Mouse (Mus musculus): Measurements from ENCODE around the gene Ip6k2. TPM values are rescaled to one million over a fixed set of nuclear protein-coding genes. Genes with fewer than 3 reads are reported as not detected.
A peak's percentile ranks its signal among the peaks of the same experiment; 100 is the strongest.

Ip6k2 gene
- total RNA-seq, 1 experiment from 2014 or later: 56.8 TPM

GRCm38 (mm10) chr9:108776614-108777013 is 7.0 kb upstream of the Ip6k2 start:
- ATAC-seq (replicated peaks in 1 of 2; ENCODE audit: insufficient read depth in 1 of 2, low FRiP score in 2 of 2, low TSS enrichment in 1 of 2, low read depth in 1 of 2, poor library complexity in 2 of 2, severe bottlenecking in 2 of 2): no peak

- ATAC-seq (replicated peaks in 1 of 2; ENCODE audit: insufficient read depth in 1 of 2, low FRiP score in 2 of 2, low TSS enrichment in 1 of 2, low read depth in 1 of 2, poor library complexity in 2 of 2, severe bottlenecking in 2 of 2): no peak
Measured at GRCm38 (mm10) chr9:108777276-108777675, 6.3 kb upstream of the Ip6k2 start.

GRCm38 (mm10) chr9:108780959-108781358 is 2.6 kb upstream of the Ip6k2 start:
- ATAC-seq (replicated peaks in 1 of 2; ENCODE audit: insufficient read depth in 1 of 2, low FRiP score in 2 of 2, low TSS enrichment in 1 of 2, low read depth in 1 of 2, poor library complexity in 2 of 2, severe bottlenecking in 2 of 2): no peak

GRCm38 (mm10) chr9:108781891-108782290 is 1.7 kb upstream of the Ip6k2 start:
- ATAC-seq (replicated peaks in 1 of 2; ENCODE audit: insufficient read depth in 1 of 2, low FRiP score in 2 of 2, low TSS enrichment in 1 of 2, low read depth in 1 of 2, poor library complexity in 2 of 2, severe bottlenecking in 2 of 2): no peak

GRCm38 (mm10) chr9:108782836-108783547 is 604 bp upstream of the Ip6k2 start:
- 0 out of 4 replicates have a peak, but pooled peaks of 1 of the 2 experiments have one; percentile 4 for ATAC-seq (replicated peaks in 1 of 2; ENCODE audit: insufficient read depth in 1 of 2, low FRiP score in 2 of 2, low TSS enrichment in 1 of 2, low read depth in 1 of 2, poor library complexity in 2 of 2, severe bottlenecking in 2 of 2)

- ATAC-seq (replicated peaks in 1 of 2; ENCODE audit: insufficient read depth in 1 of 2, low FRiP score in 2 of 2, low TSS enrichment in 1 of 2, low read depth in 1 of 2, poor library complexity in 2 of 2, severe bottlenecking in 2 of 2): no peak
Measured at GRCm38 (mm10) chr9:108785416-108785815, 1.8 kb downstream of the Ip6k2 start.

- ATAC-seq (replicated peaks in 1 of 2; ENCODE audit: insufficient read depth in 1 of 2, low FRiP score in 2 of 2, low TSS enrichment in 1 of 2, low read depth in 1 of 2, poor library complexity in 2 of 2, severe bottlenecking in 2 of 2): no peak
Measured at GRCm38 (mm10) chr9:108786494-108786893, 2.9 kb downstream of the Ip6k2 start.

- ATAC-seq (replicated peaks in 1 of 2; ENCODE audit: insufficient read depth in 1 of 2, low FRiP score in 2 of 2, low TSS enrichment in 1 of 2, low read depth in 1 of 2, poor library complexity in 2 of 2, severe bottlenecking in 2 of 2): no peak
Measured at GRCm38 (mm10) chr9:108787080-108787479, 3.5 kb downstream of the Ip6k2 start.

- no peak for ATAC-seq (replicated peaks in 1 of 2; ENCODE audit: insufficient read depth in 1 of 2, low FRiP score in 2 of 2, low TSS enrichment in 1 of 2, low read depth in 1 of 2, poor library complexity in 2 of 2, severe bottlenecking in 2 of 2)
Measured at GRCm38 (mm10) chr9:108788713-108789112, 5.1 kb downstream of the Ip6k2 start.

- no peak for ATAC-seq (replicated peaks in 1 of 2; ENCODE audit: insufficient read depth in 1 of 2, low FRiP score in 2 of 2, low TSS enrichment in 1 of 2, low read depth in 1 of 2, poor library complexity in 2 of 2, severe bottlenecking in 2 of 2)
Measured at GRCm38 (mm10) chr9:108792307-108792706, 8.7 kb downstream of the Ip6k2 start.

- ATAC-seq (replicated peaks in 1 of 2; ENCODE audit: insufficient read depth in 1 of 2, low FRiP score in 2 of 2, low TSS enrichment in 1 of 2, low read depth in 1 of 2, poor library complexity in 2 of 2, severe bottlenecking in 2 of 2): 0 out of 4 replicates have a peak, but pooled peaks of 1 of the 2 experiments have one; percentile 17
Measured at GRCm38 (mm10) chr9:108792730-108793129, 9.1 kb downstream of the Ip6k2 start.

GRCm38 (mm10) chr9:108795281-108795680 is 11.7 kb downstream of the Ip6k2 start:
- no peak for ATAC-seq (replicated peaks in 1 of 2; ENCODE audit: insufficient read depth in 1 of 2, low FRiP score in 2 of 2, low TSS enrichment in 1 of 2, low read depth in 1 of 2, poor library complexity in 2 of 2, severe bottlenecking in 2 of 2)

- peak in 1 of 2 experiments; percentile 51; a peak in 1 of 4 replicates for ATAC-seq (replicated peaks in 1 of 2; ENCODE audit: insufficient read depth in 1 of 2, low FRiP score in 2 of 2, low TSS enrichment in 1 of 2, low read depth in 1 of 2, poor library complexity in 2 of 2, severe bottlenecking in 2 of 2)
Measured at GRCm38 (mm10) chr9:108795762-108796161, 12.2 kb downstream of the Ip6k2 start.

- ATAC-seq (replicated peaks in 1 of 2; ENCODE audit: insufficient read depth in 1 of 2, low FRiP score in 2 of 2, low TSS enrichment in 1 of 2, low read depth in 1 of 2, poor library complexity in 2 of 2, severe bottlenecking in 2 of 2): no peak; a peak in 1 of 4 replicates
Measured at GRCm38 (mm10) chr9:108796351-108796981, 12.9 kb downstream of the Ip6k2 start.

- ATAC-seq (replicated peaks in 1 of 2; ENCODE audit: insufficient read depth in 1 of 2, low FRiP score in 2 of 2, low TSS enrichment in 1 of 2, low read depth in 1 of 2, poor library complexity in 2 of 2, severe bottlenecking in 2 of 2): no peak
Measured at GRCm38 (mm10) chr9:108797477-108797876, 13.9 kb downstream of the Ip6k2 start.

GRCm38 (mm10) chr9:108798508-108799075 is 15.0 kb downstream of the Ip6k2 start:
- ATAC-seq (replicated peaks in 1 of 2; ENCODE audit: insufficient read depth in 1 of 2, low FRiP score in 2 of 2, low TSS enrichment in 1 of 2, low read depth in 1 of 2, poor library complexity in 2 of 2, severe bottlenecking in 2 of 2): no peak

- ATAC-seq (replicated peaks in 1 of 2; ENCODE audit: insufficient read depth in 1 of 2, low FRiP score in 2 of 2, low TSS enrichment in 1 of 2, low read depth in 1 of 2, poor library complexity in 2 of 2, severe bottlenecking in 2 of 2): no peak
Measured at GRCm38 (mm10) chr9:108799564-108799963, 16.0 kb downstream of the Ip6k2 start.

- no peak for ATAC-seq (replicated peaks in 1 of 2; ENCODE audit: insufficient read depth in 1 of 2, low FRiP score in 2 of 2, low TSS enrichment in 1 of 2, low read depth in 1 of 2, poor library complexity in 2 of 2, severe bottlenecking in 2 of 2)
Measured at GRCm38 (mm10) chr9:108805768-108806167, 22.2 kb downstream of the Ip6k2 start.
